Mouse (Mus musculus) testis, adult 2 months (tissue): ENCODE data around the gene Elp5. TPM values are rescaled to one million over a fixed set of nuclear protein-coding genes. Genes with fewer than 3 reads are reported as not detected.

Experiments
- H3K27ac ChIP-seq: fragments of 200-500 bp; 2 replicates; pipeline ENCODE4 v1.5.1; 2012; ENCODE audit warnings: low read depth, low read length; ENCODE audit not compliant: control insufficient read depth, insufficient read depth
- H3K27me3 ChIP-seq: fragments of 200-500 bp; 2 replicates; pipeline ENCODE4 v1.6.1; 2012; ENCODE audit warnings: mild to moderate bottlenecking, low read length, moderate library complexity; ENCODE audit not compliant: control insufficient read depth, insufficient read depth
- H3K36me3 ChIP-seq: fragments of 200-500 bp; 2 replicates; pipeline ENCODE4 v1.6.1; 2012; ENCODE audit warnings: mild to moderate bottlenecking, low read length; ENCODE audit not compliant: control insufficient read depth, insufficient read depth
- H3K4me1 ChIP-seq: fragments of 200-500 bp; 2 replicates; pipeline ENCODE4 v1.6.1; 2012; ENCODE audit warnings: low read length; ENCODE audit not compliant: control insufficient read depth, insufficient read depth
- H3K4me3 ChIP-seq: fragments of 200-500 bp; 2 replicates; pipeline ENCODE4 v1.5.1; 2012; ENCODE audit warnings: low read depth, mild to moderate bottlenecking, low read length, moderate library complexity, mixed read lengths; ENCODE audit not compliant: control insufficient read depth
- CTCF ChIP-seq: fragments of 200-500 bp; IDR thresholded peaks from 2 replicates; pipeline ENCODE4 v1.5.1; 2012; ENCODE audit warnings: low read depth, mild to moderate bottlenecking, inconsistent platforms, low read length, moderate library complexity; ENCODE audit not compliant: control insufficient read depth, insufficient read depth, insufficient replicate concordance
- POLR2A ChIP-seq: fragments of 200-500 bp; IDR thresholded peaks from 2 replicates; pipeline ENCODE4 v1.6.1; 2012; ENCODE audit warnings: low read depth, mild to moderate bottlenecking, inconsistent platforms, low read length, moderate library complexity; ENCODE audit not compliant: control insufficient read depth
- polyA plus RNA-seq: library from polyadenylated mRNA; depleted of rRNA; stranded (reverse); fragments of >200 nt; gene quantifications from 2 replicates; pipeline ENCODE4 v1.2.3, GENCODE M21; 2012; rRNA removed

Elp5 gene
- polyA plus RNA-seq, 1 experiment, result 226 TPM

DNA sequence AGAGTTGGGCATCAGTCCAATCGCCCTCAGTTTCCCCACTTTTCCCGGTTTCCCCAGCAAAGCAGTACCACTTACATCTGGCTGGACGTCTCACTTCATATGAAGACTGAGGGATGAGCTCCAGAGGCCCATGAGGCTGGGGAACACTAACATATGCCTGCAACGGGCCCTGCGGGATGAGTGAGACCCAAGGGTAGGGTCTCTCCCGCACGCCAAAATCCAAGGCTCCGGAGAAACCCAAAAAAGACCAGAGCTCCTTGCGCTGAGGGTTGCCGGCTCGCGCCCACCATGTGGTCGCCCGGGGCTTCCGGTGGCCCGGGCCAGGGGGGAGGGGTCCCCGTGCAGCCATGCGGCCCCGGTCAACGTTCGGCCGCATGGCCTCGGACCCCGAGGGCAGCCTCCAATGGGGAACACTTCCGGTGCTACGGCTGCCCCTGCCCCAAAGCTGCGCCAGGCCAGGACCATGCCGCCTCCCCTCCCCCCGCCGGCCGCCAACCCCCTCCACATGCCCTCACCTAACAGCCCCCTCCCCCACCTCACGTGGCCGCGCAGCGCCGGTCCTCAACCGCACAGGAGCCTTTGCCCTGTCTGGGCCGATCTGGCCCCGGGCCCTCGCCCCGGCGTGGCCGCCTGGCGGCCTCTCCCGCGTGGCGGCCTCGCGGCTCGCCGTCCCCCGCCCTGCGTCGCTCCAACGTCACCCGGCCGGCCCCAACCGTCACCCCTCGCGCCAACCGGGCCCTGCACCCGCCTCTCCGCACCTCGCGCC, 61.9 kb downstream of the Elp5 start:
- Histone ChIP-seq H3K27ac (peak overlapping the region; percentile 98), H3K4me3 (peak overlapping the region; percentile 98), H3K36me3 (peaks cover 7% of the 10 kb centered on the region), H3K4me1 (peaks cover 11% of the 10 kb centered on the region), H3K27me3 (no peaks in the 10 kb centered on the region)
- TF ChIP-seq POLR2A, result peak; percentile 11; the same call in 1 of the 2 replicates
- TF ChIP-seq CTCF, result no peak

DNA sequence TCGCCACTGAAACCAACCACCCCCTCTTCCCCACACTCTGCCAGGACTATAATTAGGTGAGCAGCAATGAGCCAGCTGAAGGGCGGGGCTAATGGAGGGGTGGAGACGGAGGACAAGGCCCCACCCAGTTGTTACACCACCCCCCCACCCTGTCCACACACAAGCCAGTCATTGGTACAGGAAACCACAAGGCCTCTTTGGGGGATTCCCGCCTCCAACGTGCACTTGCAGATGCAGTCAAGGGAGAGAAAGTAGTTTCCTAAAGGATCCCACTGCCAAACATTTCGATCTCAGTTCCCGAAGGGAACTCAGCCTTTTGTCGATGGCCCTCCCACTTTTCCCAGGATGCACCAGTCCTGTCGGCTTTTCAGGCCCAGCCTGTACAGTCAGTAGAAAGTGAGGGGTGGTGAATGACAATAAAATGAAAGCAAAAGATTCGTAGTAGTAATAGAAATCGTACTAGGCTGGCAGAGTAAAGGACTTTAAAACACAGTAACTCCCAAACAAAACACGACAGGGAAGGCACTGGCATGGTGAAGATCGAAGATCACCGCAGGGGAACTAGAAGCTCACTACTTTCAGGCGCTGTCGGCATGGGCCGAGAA, 62.6 kb downstream of the Elp5 start:
- peaks cover 14% of the 10 kb centered on the region for H3K4me1 ChIP-seq
- peaks cover 7% of the 10 kb centered on the region for H3K36me3 ChIP-seq
- H3K27ac ChIP-seq, result peak overlapping the region; percentile 98
- H3K27me3 ChIP-seq, result no peaks in the 10 kb centered on the region
- no peak for TF ChIP-seq CTCF
- H3K4me3 ChIP-seq, result peak overlapping the region; percentile 98

DNA sequence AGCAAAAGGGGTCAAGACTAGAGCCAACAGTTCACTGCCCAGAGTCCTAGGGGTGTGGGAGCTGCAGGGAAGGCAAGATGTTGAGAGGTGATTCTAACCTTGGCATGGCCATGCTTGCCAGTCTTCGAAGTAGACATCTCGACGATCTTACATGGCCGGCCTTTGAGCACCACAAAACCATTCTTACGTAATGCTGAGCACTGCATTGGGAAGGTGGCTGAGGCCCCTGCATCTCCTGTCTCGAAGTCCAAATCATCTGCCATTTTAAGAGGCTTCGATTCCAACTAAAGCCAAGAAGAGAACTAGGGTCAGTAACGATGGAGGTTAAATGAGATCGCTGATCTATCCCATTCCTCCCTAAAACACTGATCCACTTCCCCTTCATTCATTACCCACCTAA, 63.3 kb downstream of the Elp5 start:
- Histone ChIP-seq H3K36me3 (peaks cover 7% of the 10 kb centered on the region), H3K27me3 (no peaks in the 10 kb centered on the region), H3K4me1 (peaks cover 16% of the 10 kb centered on the region), H3K4me3 (peak overlapping the region; percentile 98), H3K27ac (peak overlapping the region; percentile 98)
- TF ChIP-seq CTCF (no peak), POLR2A (no peak)

Other genes with a start within 250 kb of the Elp5 start
- gene Polr2a, start 223.9 kb downstream of the Elp5 start, polyA plus RNA-seq, result 54.7 and 75.8 TPM in 2 replicates
- 210 and 236 TPM in 2 replicates for gene Slc35g3, start 220.5 kb downstream of the Elp5 start, polyA plus RNA-seq
- 5.1 and 6.0 TPM in 2 replicates for gene Zbtb4, start 216.6 kb downstream of the Elp5 start, polyA plus RNA-seq
- gene Chrnb1, start 186.6 kb downstream of the Elp5 start, polyA plus RNA-seq, result 0.79 and 1.2 TPM in 2 replicates
- 2.7 and 3.2 TPM in 2 replicates for gene Fgf11, start 180.7 kb downstream of the Elp5 start, polyA plus RNA-seq
- gene Tmem102, start 176.9 kb downstream of the Elp5 start, polyA plus RNA-seq, result 0.52 and 0.79 TPM in 2 replicates
- 136 and 193 TPM in 2 replicates for gene Gm39566, start 167.2 kb downstream of the Elp5 start, polyA plus RNA-seq
- 758 and 858 TPM in 2 replicates for gene Spem2, start 164.1 kb downstream of the Elp5 start, polyA plus RNA-seq
- 1,704 and 1,758 TPM in 2 replicates for gene Spem1, start 160.3 kb downstream of the Elp5 start, polyA plus RNA-seq
- gene Nlgn2, start 144.7 kb downstream of the Elp5 start, polyA plus RNA-seq, result 2.4 and 2.7 TPM in 2 replicates
- gene Tmem256, start 144.0 kb downstream of the Elp5 start, polyA plus RNA-seq, result 21.9 and 22.7 TPM in 2 replicates
- 6.5 and 8.5 TPM in 2 replicates for gene Plscr3, start 136.1 kb downstream of the Elp5 start, polyA plus RNA-seq
- gene Tnk1, start 123.8 kb downstream of the Elp5 start, polyA plus RNA-seq, result 1.6 and 1.9 TPM in 2 replicates
- gene Tmem95, start 104.5 kb downstream of the Elp5 start, polyA plus RNA-seq, result 20.8 and 27.5 TPM in 2 replicates
- gene Kctd11, start 101.1 kb downstream of the Elp5 start, polyA plus RNA-seq, result 0.47 and 0.69 TPM in 2 replicates
- gene Acap1, start 87.0 kb downstream of the Elp5 start, polyA plus RNA-seq, result 4.0 and 4.9 TPM in 2 replicates
- 124 and 125 TPM in 2 replicates for gene 2810408A11Rik, start 81.5 kb downstream of the Elp5 start, polyA plus RNA-seq
- gene Neurl4, start 81.4 kb downstream of the Elp5 start, polyA plus RNA-seq, result 57.7 and 61.1 TPM in 2 replicates
- gene Gps2, start 68.6 kb downstream of the Elp5 start, polyA plus RNA-seq, result 290 and 295 TPM in 2 replicates
- 621 and 702 TPM in 2 replicates for gene Eif5a, start 60.6 kb downstream of the Elp5 start, polyA plus RNA-seq
- gene Ybx2, start 46.7 kb downstream of the Elp5 start, polyA plus RNA-seq, result 3,709 and 3,883 TPM in 2 replicates
- 1.9 and 3.6 TPM in 2 replicates for gene Slc2a4, start 34.3 kb downstream of the Elp5 start, polyA plus RNA-seq
- 3.0 and 4.9 TPM in 2 replicates for gene Cldn7, start 17.7 kb downstream of the Elp5 start, polyA plus RNA-seq
- 120 and 137 TPM in 2 replicates for gene Ctdnep1, start 1.4 kb downstream of the Elp5 start, polyA plus RNA-seq
- gene Gabarap, start 8.6 kb upstream of the Elp5 start, polyA plus RNA-seq, result 659 and 826 TPM in 2 replicates
- gene Phf23, start 13.3 kb upstream of the Elp5 start, polyA plus RNA-seq, result 19.0 and 21.2 TPM in 2 replicates
- gene Dvl2, start 18.1 kb upstream of the Elp5 start, polyA plus RNA-seq, result 15.2 and 16.4 TPM in 2 replicates
- 20.6 and 20.9 TPM in 2 replicates for gene Acadvl, start 32.9 kb upstream of the Elp5 start, polyA plus RNA-seq
- 5.6 and 6.5 TPM in 2 replicates for gene Dlg4, start 34.4 kb upstream of the Elp5 start, polyA plus RNA-seq
- gene Asgr1, start 71.6 kb upstream of the Elp5 start, polyA plus RNA-seq, result 1.00 and 1.4 TPM in 2 replicates
- gene Asgr2, start 110.1 kb upstream of the Elp5 start, polyA plus RNA-seq, result 0.18 and 0.58 TPM in 2 replicates
- 0.91 and 1.4 TPM in 2 replicates for gene Mgl2, start 147.8 kb upstream of the Elp5 start, polyA plus RNA-seq
- gene Clec10a, start 173.7 kb upstream of the Elp5 start, polyA plus RNA-seq, result 1.7 and 2.0 TPM in 2 replicates
- gene Slc16a11, start 230.2 kb upstream of the Elp5 start, polyA plus RNA-seq, result 2.3 and 3.0 TPM in 2 replicates
- gene Slc16a13, start 238.5 kb upstream of the Elp5 start, polyA plus RNA-seq, result 2.2 and 3.3 TPM in 2 replicates
- gene Bcl6b, start 247.3 kb upstream of the Elp5 start, polyA plus RNA-seq, result 1.9 and 2.3 TPM in 2 replicates